Mouse (Mus musculus): ENCODE data around the gene Ppp5c.
"Not testable (repeated sequence)": the region's sequence is repeated elsewhere in the genome, so short reads cannot be mapped to it uniquely, and the experiment has no call there.

Ppp5c gene

GRCm38 (mm10) chr7:17027588-17028343, at the start of gene Ppp5c:
TSS of gene Ppp5c (minus strand) at chr7:17027924.
- peak; percentile 83 for DNase-seq (ENCODE audit: low spot score in 2 of 2)

GRCm38 (mm10) chr7:17076542-17076941, 48.8 kb upstream of the Ppp5c start:
- DNase-seq (ENCODE audit: low spot score in 2 of 2): no peak

GRCm38 (mm10) chr7:17073904-17074615, 46.3 kb upstream of the Ppp5c start, which contains the start of gene Psg16:
TSS of gene Psg16 (plus strand) at chr7:17074040.
- no peak for DNase-seq (ENCODE audit: low spot score in 2 of 2)

GRCm38 (mm10) chr7:17073513-17073903, 45.8 kb upstream of the Ppp5c start:
- no peak for DNase-seq (ENCODE audit: low spot score in 2 of 2)

GRCm38 (mm10) chr7:17067651-17068050, 39.9 kb upstream of the Ppp5c start:
- not testable (repeated sequence) for DNase-seq (ENCODE audit: low spot score in 2 of 2)

GRCm38 (mm10) chr7:17067000-17067399, 39.3 kb upstream of the Ppp5c start:
- DNase-seq (ENCODE audit: low spot score in 2 of 2): no peak

GRCm38 (mm10) chr7:17066412-17066811, 38.7 kb upstream of the Ppp5c start:
- peak; percentile 61 to 87 for DNase-seq (ENCODE audit: low spot score in 2 of 2)

- DNase-seq (ENCODE audit: low spot score in 2 of 2): no peak
Measured at GRCm38 (mm10) chr7:17065620-17066019, 37.9 kb upstream of the Ppp5c start.

- DNase-seq (ENCODE audit: low spot score in 2 of 2): no peak
Measured at GRCm38 (mm10) chr7:17062845-17063244, 35.1 kb upstream of the Ppp5c start.

GRCm38 (mm10) chr7:17062389-17062788, 34.7 kb upstream of the Ppp5c start, which contains the start of gene Hif3a:
TSS of gene Hif3a (minus strand) at chr7:17062427.
- DNase-seq (ENCODE audit: low spot score in 2 of 2): peak in 1 of 2 experiments; percentile 40

- peak in 1 of 2 experiments; percentile 51 for DNase-seq (ENCODE audit: low spot score in 2 of 2)
Measured at GRCm38 (mm10) chr7:17060782-17061605, 33.3 kb upstream of the Ppp5c start.

GRCm38 (mm10) chr7:17060031-17060781, 32.5 kb upstream of the Ppp5c start:
- DNase-seq (ENCODE audit: low spot score in 2 of 2): peak; percentile 89 to 94

GRCm38 (mm10) chr7:17059463-17059844, 31.7 kb upstream of the Ppp5c start:
- no peak for DNase-seq (ENCODE audit: low spot score in 2 of 2)

- DNase-seq (ENCODE audit: low spot score in 2 of 2): no peak
Measured at GRCm38 (mm10) chr7:17058816-17059462, 31.2 kb upstream of the Ppp5c start.

GRCm38 (mm10) chr7:17058071-17058689, 30.5 kb upstream of the Ppp5c start:
- peak; percentile 30 to 81 for DNase-seq (ENCODE audit: low spot score in 2 of 2)

GRCm38 (mm10) chr7:17056601-17057523, 29.1 kb upstream of the Ppp5c start:
- DNase-seq (ENCODE audit: low spot score in 2 of 2): no peak

- peak; percentile 89 to 90 for DNase-seq (ENCODE audit: low spot score in 2 of 2)
Measured at GRCm38 (mm10) chr7:17056081-17056581, 28.4 kb upstream of the Ppp5c start.

GRCm38 (mm10) chr7:17055287-17055946, 27.7 kb upstream of the Ppp5c start:
- DNase-seq (ENCODE audit: low spot score in 2 of 2): no peak

Measured in urinary bladder, adult 18-20 months (tissue).